Mouse (Mus musculus) hindbrain, embryonic 14.5 days (tissue): ENCODE data around the gene Gm21830. TPM values are rescaled to one million over a fixed set of nuclear protein-coding genes. Genes with fewer than 3 reads are reported as not detected.
A peak's percentile ranks its signal among the peaks of the same experiment; 100 is the strongest.
"Not testable (repeated sequence)": the region's sequence is repeated elsewhere in the genome, so short reads cannot be mapped to it uniquely, and the experiment has no call there.

Experiments used
- ATAC-seq: fragments of 200-750 bp; cut with Nextera tagmentation; 2 replicates; pipeline ENCODE4 v1.8.0; 2017; ENCODE audit warnings: moderate number of reproducible peaks, mild to moderate bottlenecking, moderate TSS enrichment, moderate library complexity; ENCODE audit not compliant: low FRiP score
- DNase-seq: peaks from one replicate; pipeline ENCODE4 v3.0.0-alpha.2; 2015; ENCODE audit warnings: low spot score
- H3K27ac ChIP-seq: fragments of 300-500 bp; sonication (generic); 2 replicates; pipeline ENCODE4 v1.5.1; 2014; ENCODE audit warnings: mild to moderate bottlenecking, moderate library complexity
- H3K27me3 ChIP-seq: fragments of 300-500 bp; sonication (generic); 2 replicates; pipeline ENCODE4 v1.6.1; 2014; ENCODE audit warnings: mild to moderate bottlenecking, low read length, mixed read lengths; ENCODE audit not compliant: control insufficient read depth, insufficient read depth
- H3K36me3 ChIP-seq: fragments of 300-500 bp; sonication (generic); replicated peaks from 2 replicates; pipeline ENCODE4 v1.6.1; 2014; ENCODE audit not compliant: control insufficient read depth, insufficient read depth
- H3K4me1 ChIP-seq: fragments of 300-500 bp; sonication (generic); replicated peaks from 2 replicates; pipeline ENCODE4 v1.6.1; 2014; ENCODE audit warnings: antibody characterized with exemption, low read length, mixed read lengths; ENCODE audit not compliant: control insufficient read depth, insufficient read depth
- H3K4me2 ChIP-seq: fragments of 300-500 bp; sonication (generic); replicated peaks from 2 replicates; pipeline ENCODE4 v1.6.1; 2014; ENCODE audit warnings: mild to moderate bottlenecking, moderate library complexity
- H3K4me3 ChIP-seq: fragments of 300-500 bp; sonication (generic); replicated peaks from 2 replicates; pipeline ENCODE4 v1.5.1; 2014; ENCODE audit warnings: mild to moderate bottlenecking, low read length
- H3K9ac ChIP-seq: fragments of 300-500 bp; sonication (generic); 2 replicates; pipeline ENCODE4 v1.6.1; 2014
- H3K9me3 ChIP-seq: fragments of 300-500 bp; sonication (generic); 2 replicates; pipeline ENCODE4 v1.6.1; 2016; ENCODE audit warnings: low read length; ENCODE audit not compliant: control insufficient read depth
- WGBS: fragments of 180-500 bp; shearing (Covaris S2); extraction: QIAGEN DNeasy Blood & Tissue Kit; methylation state at CpG from one replicate; pipeline ENCODE4 v1.1.7; 2014; 5-methylcytosine and 5-hydroxymethylcytosine counted together
- polyA plus RNA-seq: library from polyadenylated mRNA; unstranded; fragments of >200 nt; fragmentation: Nextera tagmentation; extraction: Ambion mirVana; gene quantifications from 2 replicates; pipeline ENCODE4 v1.2.1, GENCODE M21; 2014

The Gm21830 gene
- polyA plus RNA-seq, 1 experiment from 2014 or later, result not detected

DNA sequence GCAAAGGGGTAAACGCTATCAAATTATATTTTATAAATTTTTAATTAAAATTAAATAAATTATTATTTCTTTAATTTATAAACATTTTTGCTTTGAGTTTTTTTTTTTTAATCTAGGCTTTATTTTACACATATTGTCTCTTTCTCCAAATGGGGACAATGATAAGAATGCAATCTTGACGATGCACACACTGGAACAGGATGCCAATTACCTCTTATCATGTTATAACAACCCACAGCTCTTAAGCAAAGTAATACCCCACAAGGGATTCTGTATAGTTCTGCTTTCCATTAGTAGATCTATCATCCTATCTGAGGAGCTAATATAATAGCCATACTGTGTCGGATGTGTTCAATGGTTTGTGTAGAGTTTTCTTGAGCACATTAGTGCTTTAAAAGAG is 47.3 kb downstream of the Gm21830 start:
- WGBS, result 79% methylated on average over 3 of the region's 3 CpGs
- Histone ChIP-seq H3K27me3 (no peaks in the 10 kb centered on the region), H3K36me3 (no peaks in the 10 kb centered on the region), H3K9ac (no peak overlapping the region), H3K27ac (no peak overlapping the region), H3K4me1 (no peaks in the 10 kb centered on the region), H3K4me2 (no peak overlapping the region), H3K4me3 (no peak overlapping the region), H3K9me3 (no peaks in the 10 kb centered on the region)
- no peak for ATAC-seq
- DNase-seq, result no peak

DNA sequence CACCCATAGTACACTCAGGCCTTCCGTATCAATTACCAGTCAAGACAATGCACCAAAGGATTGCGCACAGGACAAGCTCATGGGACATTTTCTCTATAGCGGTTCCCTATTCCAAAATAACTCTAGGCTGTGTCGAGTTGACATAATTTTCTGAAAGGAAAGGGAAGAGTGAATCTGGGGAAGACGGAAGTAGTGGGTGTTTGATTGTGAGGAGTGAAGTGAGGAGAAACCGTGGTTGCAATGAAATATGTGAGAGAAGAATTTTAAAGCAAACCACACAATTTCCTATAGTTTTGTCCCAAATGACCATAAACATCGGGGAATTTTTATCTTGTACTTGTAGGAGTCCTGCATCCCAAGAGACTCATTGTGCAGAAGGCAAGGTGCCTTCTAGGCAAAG is 53.5 kb downstream of the Gm21830 start:
- DNase-seq (no peak), ATAC-seq (no peak)
- no peak overlapping the region for H3K27ac ChIP-seq
- H3K9me3 ChIP-seq, result no peaks in the 10 kb centered on the region
- H3K4me3 ChIP-seq, result no peak overlapping the region
- H3K4me1 ChIP-seq, result no peaks in the 10 kb centered on the region
- WGBS, result 94% methylated on average over 7 of the region's 7 CpGs
- no peaks in the 10 kb centered on the region for H3K27me3 ChIP-seq
- H3K9ac ChIP-seq, result no peak overlapping the region
- no peaks in the 10 kb centered on the region for H3K36me3 ChIP-seq
- no peak overlapping the region for H3K4me2 ChIP-seq

DNA sequence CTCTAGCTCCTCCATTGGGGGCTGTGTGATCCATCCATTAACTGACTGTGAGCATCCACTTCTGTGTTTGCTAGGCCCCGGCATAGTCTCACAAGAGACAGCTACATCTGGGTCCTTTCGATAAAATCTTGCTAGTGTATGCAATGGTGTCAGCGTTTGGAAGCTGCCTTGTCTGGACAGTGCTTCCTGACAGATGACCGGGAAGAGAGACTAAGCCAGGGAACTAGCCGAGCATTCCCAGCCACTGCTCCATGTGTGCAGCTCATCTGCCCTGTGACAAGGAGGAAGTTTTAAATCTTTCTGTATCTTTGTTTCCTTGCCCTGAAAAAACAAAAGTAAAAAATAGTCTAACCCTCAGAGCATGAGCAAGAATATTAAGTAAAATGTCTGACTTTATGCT is 56.5 kb downstream of the Gm21830 start:
- H3K9ac ChIP-seq, H3K9me3 ChIP-seq, H3K36me3 ChIP-seq, H3K4me2 ChIP-seq, DNase-seq, H3K4me3 ChIP-seq, H3K27ac ChIP-seq, ATAC-seq, H3K4me1 ChIP-seq, H3K27me3 ChIP-seq: not testable (repeated sequence)
- 84% methylated on average over 5 of the region's 5 CpGs for WGBS

DNA sequence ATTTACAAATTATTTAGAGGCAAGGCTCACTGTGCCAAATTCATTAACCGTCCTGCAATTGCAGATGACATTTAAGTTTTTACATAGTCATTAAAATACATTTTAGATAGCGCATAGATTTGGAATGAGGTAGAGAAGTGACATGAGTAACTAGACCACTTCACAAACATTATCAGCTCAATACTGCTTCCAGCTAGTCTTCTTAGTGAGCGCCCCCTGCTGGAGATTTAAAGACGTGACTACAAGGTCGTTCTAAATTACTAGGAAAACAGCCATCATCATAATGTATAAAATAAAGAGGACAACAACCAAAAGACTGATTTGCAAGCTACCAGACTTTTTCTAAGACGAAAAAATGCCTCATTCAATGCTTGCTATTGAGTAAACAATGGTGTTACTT is 64.2 kb downstream of the Gm21830 start:
- Histone ChIP-seq H3K4me1 (no peaks in the 10 kb centered on the region), H3K4me2 (no peak overlapping the region), H3K27me3 (no peaks in the 10 kb centered on the region), H3K4me3 (no peak overlapping the region), H3K9me3 (no peaks in the 10 kb centered on the region), H3K36me3 (no peaks in the 10 kb centered on the region), H3K27ac (no peak overlapping the region), H3K9ac (no peak overlapping the region)
- DNase-seq (peak; percentile 77), ATAC-seq (no peak)
- 16% methylated on average over 6 of the region's 6 CpGs for WGBS

DNA sequence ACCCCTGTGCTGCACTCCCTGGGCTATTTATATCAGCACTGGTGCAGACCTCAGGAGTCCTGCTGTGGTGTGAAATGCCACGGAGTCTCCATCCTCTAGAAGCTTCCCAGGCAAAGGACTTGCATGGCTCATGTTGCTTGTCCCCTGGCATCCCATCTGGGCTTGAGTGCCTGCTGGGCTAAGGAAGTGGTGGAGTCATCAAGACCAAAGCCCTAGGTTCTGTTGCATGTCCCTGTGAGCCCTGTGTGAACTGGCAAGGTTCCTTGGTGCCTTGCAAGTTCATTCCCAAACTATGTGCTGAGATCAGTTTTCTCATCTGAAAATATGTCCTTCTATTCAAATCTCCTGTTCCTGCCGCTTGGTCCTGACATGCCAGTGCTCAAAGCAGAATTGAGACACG is 67.5 kb downstream of the Gm21830 start:
- Histone ChIP-seq H3K27ac (no peak overlapping the region), H3K4me1 (no peaks in the 10 kb centered on the region), H3K4me2 (no peak overlapping the region), H3K9ac (no peak overlapping the region), H3K9me3 (no peaks in the 10 kb centered on the region), H3K4me3 (no peak overlapping the region), H3K27me3 (no peaks in the 10 kb centered on the region), H3K36me3 (no peaks in the 10 kb centered on the region)
- no peak for DNase-seq
- ATAC-seq, result no peak
- 69% methylated on average over 3 of the region's 3 CpGs for WGBS

Other genes starting within 250 kb of the Gm21830 start
- not detected in 2 replicates for gene Gm26727, start 19.5 kb downstream of the Gm21830 start, polyA plus RNA-seq
- not detected in 2 replicates for gene Xirp2, start 32.3 kb downstream of the Gm21830 start, polyA plus RNA-seq
- 72.2 and 84.5 TPM in 2 replicates for gene B3galt1, start 152.1 kb downstream of the Gm21830 start, polyA plus RNA-seq